Mouse (Mus musculus) heart, adult 10 weeks (tissue): ENCODE results near the gene Ttc41. TPM values are rescaled to one million over a fixed set of nuclear protein-coding genes. Genes with fewer than 3 reads are reported as not detected.

Experiments used
- polyA plus RNA-seq: library from polyadenylated mRNA; stranded (reverse); fragments of 350-450 nt; fragmentation: Illumina TruSeq; extraction: RNeasy Lipid Tissue Mini Kit (QIAGEN cat#74804); gene quantifications from one replicate; pipeline ENCODE4 v1.2.3, GENCODE M21; 2014; ENCODE audit warnings: low read depth, low replicate concordance

Ttc41 gene
- polyA plus RNA-seq = 2.6 TPM

DNA sequence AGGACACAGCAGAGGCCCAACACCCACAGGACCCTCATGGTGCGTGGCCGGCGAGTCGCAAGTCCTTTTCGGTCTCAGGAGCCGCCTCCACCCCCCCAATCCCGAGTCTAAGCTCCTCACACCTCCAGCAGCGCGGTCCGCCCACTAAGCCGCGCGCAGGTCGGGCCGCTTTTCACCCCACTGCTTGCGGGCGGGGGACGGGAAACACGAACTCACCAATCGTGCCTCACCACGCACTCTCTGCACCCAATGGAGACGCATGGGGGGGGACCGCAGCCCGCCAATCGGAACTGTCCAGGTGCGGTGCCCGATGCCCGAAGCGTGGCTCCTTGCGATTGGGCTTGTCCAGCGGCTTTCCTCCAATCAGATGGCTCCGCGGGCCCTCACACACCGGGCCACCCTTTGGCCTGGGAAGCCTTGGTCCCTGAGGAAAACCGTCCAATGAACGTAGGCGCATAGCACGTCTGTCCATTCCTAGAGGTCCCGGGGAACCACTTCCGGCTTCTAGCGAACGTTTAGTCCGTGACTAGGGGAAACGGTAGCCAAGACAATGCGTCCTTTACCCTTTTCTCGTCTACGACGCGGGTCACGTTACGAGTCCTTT lies at the start of gene Ttc41, which contains the start of gene Hsp90b1:
TSS of gene Ttc41 (plus strand) at position 494 of the 604 bp plus-strand sequence.
TSS of gene Hsp90b1 (minus strand) at position 192 of the 604 bp plus-strand sequence.

DNA sequence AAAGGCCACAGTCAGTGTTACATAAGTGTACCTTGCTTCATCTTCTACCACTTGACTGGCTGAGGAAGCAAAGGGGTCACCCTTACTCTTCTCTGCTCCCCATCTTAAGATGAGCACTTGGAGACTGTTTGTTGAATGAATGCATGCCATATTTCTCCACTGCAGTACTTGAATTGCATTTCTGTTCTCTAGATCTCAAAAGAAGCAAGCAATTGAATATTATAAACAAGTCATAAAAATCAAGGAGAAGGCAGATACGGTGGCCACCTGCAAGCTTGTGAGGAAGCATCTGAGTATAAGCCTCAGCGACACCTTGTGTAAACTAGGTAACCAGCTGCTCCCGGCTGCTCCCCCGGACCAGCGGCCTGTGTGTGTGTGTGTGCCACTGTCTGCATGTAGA lies 58.1 kb downstream of the Ttc41 start, which contains the start of gene Gm49358:
TSS of gene Gm49358 (plus strand) at position 301 of the 400 bp plus-strand sequence.

DNA sequence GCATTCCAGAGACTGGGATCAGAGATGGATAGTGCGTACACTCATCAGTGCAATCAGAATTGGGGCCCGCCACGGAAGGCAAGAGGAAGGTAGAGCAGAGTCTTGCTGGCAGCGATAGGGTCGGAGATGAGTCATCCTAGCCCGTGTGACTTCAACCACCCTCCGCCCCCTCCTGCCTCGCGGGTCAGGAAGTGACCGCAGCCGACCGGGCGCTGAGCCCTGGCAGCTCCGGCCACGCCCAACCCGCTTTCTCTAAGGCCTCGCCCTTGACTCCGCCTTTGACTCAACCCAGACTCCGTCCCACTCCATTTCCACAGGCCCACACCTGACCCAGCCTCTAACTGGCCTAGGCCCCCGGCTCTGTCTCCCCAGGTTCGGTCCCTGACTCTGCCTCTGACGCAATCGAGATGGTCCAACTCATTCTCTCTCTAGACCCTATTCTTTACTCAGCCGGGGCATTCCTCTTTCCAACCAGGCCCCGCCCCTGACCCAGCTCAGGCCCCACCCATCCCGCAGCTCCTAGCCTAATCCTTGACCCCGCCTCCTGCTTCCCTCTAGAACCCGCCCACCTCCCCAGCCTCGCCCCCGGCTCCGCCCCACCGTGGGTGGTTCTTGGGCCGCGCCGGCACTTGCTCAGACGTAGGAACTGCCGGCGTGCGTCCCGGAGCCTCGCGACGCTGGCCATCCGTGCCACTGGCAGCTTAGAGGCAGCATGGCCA lies 72.9 kb downstream of the Ttc41 start, which contains the start of gene Nt5dc3:
TSS of gene Nt5dc3 (plus strand) at position 608 of the 719 bp plus-strand sequence.

Other genes starting within 250 kb of the Ttc41 start
- 0.16 TPM for gene Syn3, start 206.9 kb upstream of the Ttc41 start, polyA plus RNA-seq
- 280 TPM for gene Hsp90b1, start 302 bp upstream of the Ttc41 start, polyA plus RNA-seq
- gene Gm49358, start 58.2 kb downstream of the Ttc41 start, polyA plus RNA-seq = 4.6 TPM
- 30.1 TPM for gene Nt5dc3, start 73.2 kb downstream of the Ttc41 start, polyA plus RNA-seq